Mouse (Mus musculus): Measurements from ENCODE around the gene Ccne1.

The Ccne1 gene

GRCm38 (mm10) chr7:38094353-38094752 is 13.0 kb downstream of the Ccne1 start:
- no peak for DNase-seq (ENCODE audit: low spot score)

- no peak for DNase-seq (ENCODE audit: low spot score)
Measured at GRCm38 (mm10) chr7:38093101-38093500, 14.2 kb downstream of the Ccne1 start.

DNA sequence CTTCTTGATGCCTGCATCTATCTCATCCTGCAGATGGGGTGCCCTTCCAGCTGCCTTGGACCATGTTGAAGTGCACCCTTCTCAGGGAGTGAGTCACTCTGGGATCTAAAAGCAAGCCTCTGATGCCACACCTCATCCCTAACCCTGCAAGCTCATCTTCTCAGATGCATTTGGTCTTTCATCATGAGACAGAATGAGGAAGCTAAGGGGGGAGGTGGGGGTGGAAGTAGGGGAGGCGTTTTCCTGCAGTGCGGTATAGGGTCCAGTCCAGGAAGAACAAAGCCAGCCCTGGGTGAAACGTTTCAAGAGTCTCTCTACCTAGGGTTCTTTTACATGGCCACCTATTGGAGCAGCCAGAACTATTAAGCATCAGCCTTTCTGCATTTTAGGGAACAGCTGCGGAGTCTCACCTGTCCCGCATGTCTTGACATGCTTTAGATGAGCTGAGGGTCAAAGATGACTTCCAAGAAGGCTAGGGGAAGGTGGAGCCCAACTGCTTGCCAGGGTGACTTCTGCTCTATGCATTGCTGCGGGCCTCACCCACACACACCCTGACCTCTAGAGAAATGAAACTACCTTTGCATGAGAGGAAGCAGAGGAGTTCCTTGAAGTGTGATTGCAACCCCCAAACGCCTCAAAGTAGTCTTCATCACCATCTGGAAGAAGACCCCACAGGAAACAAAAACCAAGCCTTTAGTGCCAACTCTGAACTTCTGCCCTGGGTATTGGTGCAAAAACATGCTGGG is 17.2 kb downstream of the Ccne1 start:
- DNase-seq (ENCODE audit: low spot score), result no peak

DNA sequence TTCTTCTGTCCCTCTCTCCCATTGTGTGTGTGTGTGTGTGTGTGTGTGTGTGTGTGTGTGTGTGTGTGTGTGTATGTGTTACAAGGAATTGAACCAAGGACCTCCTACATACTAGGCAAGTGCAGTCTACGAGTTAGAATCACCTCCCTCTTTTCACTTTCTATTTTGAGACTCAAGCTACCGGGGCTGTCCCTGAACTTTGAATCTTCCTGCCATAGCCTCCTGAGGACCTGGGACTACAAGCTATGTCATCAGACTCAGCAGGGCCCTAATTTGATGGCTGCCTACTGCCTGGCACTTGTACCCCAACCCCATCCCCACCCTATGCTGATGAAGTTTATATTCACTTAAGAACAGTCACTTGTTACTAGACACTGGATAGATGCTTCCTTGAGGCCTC is 18.9 kb downstream of the Ccne1 start:
- DNase-seq (ENCODE audit: low spot score), result no peak

- DNase-seq (ENCODE audit: low spot score), result no peak
Measured at GRCm38 (mm10) chr7:38087856-38088255, 19.5 kb downstream of the Ccne1 start.

GRCm38 (mm10) chr7:38086401-38086800 is 20.9 kb downstream of the Ccne1 start:
- no peak for DNase-seq (ENCODE audit: low spot score)

DNA sequence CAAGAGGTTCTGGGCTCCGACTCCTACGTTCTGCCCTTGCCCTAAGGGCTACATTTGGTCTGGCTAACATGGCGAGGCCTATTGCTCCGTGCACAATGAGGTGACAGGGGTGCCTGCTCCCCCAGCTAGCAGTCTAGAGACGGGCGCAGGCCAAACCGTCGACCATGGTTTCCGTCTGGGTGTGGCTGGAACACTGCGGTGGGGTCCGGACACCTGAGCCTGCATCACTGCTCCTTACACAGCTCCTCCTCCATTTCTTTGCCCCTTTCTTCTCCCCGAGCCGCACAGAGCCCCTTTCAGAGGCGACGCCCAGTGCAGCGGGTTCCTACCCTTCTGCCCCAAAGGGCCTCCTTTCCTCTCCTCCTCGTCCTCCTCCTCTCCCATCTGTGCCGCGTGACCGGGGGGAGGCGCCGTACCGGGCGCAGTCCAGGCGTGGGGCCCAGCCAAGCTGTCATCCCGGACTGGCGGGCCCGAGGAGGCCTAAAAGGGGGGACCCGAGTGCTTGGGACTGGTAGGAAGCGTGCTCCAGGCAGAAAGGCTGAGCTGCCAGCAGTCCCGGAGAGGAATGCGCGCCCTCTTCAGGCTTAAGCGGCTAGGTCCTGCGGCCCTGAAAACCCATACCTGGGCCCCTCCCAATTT is 21.6 kb downstream of the Ccne1 start:
- peak; percentile 23 for DNase-seq (ENCODE audit: low spot score)

DNA sequence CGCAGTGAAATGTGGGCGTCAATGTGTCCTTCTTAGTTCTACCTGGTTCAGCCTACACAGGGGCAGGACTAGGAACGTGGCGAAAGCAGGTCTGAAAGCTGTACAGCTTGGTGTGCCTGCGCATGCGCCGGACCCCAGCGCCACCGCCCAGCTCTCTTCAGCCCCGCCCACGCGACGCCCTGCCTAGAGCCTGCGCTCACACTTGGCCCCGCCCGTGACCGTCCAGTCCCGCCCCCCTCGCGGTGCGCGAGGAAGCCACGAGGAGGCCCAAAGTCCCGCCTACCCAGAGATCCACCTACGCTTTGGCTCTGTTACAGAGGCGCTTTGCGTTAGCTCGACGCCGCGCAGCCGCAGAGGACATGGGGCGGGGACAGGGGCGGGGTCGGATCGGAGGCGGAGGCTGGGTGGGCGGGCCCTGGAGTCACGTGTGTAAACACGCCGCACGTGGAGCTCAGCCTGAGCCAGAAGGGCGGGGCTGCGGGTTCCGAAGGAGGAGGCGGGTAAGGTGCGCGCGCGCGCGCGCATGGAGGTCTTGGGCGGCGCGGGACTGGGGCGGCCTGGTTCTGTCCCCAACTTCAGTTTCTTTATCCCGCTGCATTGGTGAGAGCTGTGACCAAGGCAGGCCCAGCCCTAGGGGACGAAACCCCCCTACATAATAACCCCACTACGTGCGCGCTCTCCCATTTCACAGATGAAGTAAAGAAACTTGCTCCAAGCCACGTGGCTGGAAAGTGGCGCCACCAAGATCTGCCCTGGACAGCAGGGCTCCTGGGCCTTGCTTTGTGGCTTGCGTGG is 22.4 kb downstream of the Ccne1 start:
- peak; percentile 99 for DNase-seq (ENCODE audit: low spot score)

GRCm38 (mm10) chr7:38082971-38083370 is 24.4 kb downstream of the Ccne1 start:
- DNase-seq (ENCODE audit: low spot score), result no peak

DNA sequence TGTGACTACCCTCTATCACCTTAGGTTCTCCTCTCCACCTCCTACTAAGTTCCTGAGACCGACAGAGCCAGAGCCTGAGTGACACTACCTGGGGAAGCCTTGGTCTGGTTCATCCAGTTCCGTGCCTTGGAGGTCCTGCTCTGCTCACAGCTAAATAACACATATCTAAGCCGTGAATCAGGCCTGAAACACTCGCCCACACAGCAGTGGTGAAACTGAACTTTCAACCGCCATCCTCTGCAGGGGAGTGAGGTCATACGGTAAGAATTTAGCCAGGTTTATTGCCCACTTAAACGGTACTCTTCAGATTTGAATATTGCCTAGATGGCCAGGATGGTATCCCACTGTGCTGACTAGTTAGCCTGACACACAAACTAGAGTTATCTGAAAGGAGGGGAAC is 30.1 kb downstream of the Ccne1 start:
- no peak for DNase-seq (ENCODE audit: low spot score)

- no peak for DNase-seq (ENCODE audit: low spot score)
Measured at GRCm38 (mm10) chr7:38075487-38075886, 31.8 kb downstream of the Ccne1 start.

GRCm38 (mm10) chr7:38074920-38075319 is 32.4 kb downstream of the Ccne1 start:
- no peak for DNase-seq (ENCODE audit: low spot score)

- DNase-seq (ENCODE audit: low spot score), result no peak
Measured at GRCm38 (mm10) chr7:38074514-38074913, 32.8 kb downstream of the Ccne1 start.

- no peak for DNase-seq (ENCODE audit: low spot score)
Measured at GRCm38 (mm10) chr7:38073782-38074181, 33.6 kb downstream of the Ccne1 start.

GRCm38 (mm10) chr7:38071065-38071464 is 36.3 kb downstream of the Ccne1 start:
- no peak for DNase-seq (ENCODE audit: low spot score)

DNA sequence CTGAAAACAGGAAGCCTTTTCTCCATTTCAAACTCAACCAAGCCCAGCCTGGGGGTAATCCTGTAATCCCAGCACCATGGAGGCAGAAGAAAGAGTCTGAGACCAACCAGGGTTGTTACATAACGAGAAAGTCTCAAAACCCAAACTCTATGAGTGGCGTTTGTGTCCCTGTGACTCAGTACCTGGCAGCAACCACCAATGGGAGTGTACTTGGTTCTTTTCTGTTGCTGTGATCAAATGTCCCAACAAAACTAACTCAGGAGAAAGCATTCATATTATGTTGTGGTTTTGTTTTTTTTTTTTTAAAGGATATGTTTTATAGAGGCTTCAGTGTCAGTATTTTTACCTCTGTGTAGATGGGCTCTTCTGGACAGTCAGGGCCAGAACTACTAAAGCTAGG is 36.7 kb downstream of the Ccne1 start:
- no peak for DNase-seq (ENCODE audit: low spot score)

- DNase-seq (ENCODE audit: low spot score), result no peak
Measured at GRCm38 (mm10) chr7:38064431-38064830, 42.9 kb downstream of the Ccne1 start.

DNA sequence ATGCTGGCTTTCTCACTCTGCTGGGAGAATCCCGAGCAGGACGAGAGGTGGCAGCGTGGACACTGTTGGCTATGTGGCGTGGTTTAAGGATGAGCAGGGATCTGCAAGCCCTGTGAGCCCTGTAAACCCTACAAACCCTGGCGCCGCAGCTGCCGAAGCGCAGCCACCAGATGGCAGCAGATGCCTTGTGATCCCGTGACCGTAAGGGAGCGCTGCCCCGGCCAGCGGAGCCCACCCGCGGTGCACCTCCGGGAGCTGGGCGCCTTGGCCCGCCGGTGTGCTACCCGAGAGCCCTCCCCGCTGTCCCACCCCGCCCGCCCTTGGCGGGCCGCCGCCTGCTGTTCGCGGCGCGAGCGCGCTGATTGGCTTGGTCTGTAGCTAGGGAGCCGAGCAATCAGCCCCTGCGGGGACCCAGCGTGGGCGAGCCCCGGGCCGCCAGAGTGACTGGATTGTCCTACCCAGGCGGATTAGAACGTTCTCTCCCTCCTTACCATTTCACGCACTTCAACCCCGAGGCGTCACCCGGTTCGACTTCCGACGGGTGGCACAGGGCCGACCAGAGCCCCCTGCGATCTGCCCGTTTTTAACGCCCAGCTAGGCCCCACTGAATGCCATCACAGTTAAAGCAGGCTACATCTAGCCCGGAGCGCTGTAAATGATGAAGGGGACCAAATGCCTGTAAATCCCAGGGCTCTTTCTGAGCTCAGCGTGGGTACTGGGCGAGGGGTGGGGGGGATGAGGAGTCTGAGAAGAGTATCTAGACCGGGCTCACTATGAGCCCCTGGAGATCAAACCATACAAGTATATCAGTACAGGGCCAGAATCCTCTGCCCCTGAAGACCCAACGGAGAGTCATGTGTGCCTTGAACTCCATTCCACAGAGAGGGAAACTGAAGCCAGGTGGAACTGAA is 46.0 kb downstream of the Ccne1 start:
- peak; percentile 80 for DNase-seq (ENCODE audit: low spot score)

DNA sequence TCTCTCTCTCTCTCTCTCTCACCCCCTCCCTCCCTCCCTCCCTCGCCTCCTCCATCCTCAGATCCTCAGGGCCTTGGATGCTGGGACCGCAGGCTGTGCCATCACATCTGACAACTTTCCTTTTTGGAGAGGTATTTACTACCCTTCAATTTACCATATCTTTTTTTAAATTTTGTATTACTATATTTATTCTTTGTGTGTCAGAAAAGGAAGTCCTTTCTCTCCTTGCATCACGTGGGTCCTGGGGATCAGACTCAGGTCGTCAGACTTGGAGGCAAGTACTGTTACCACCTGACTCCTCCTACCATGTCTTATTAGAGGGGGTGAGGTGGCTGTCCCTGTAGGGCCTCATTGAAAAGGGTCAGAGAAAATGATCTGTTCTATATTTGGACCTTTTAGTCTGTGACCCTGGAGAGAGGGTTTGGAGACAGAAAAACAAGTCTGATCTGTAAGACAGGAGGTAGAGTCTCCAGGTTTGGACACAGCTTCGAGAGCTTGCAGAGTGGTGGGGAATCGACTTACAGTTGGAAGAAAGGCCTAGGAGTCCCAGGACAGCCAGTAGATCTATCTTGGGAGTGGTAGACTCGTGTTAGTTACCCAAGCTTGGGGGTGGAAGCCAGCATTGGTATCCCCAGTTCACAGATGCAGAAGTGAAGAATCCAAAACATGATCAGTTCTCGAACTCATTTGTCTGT is 47.6 kb downstream of the Ccne1 start:
- no peak for DNase-seq (ENCODE audit: low spot score)

DNA sequence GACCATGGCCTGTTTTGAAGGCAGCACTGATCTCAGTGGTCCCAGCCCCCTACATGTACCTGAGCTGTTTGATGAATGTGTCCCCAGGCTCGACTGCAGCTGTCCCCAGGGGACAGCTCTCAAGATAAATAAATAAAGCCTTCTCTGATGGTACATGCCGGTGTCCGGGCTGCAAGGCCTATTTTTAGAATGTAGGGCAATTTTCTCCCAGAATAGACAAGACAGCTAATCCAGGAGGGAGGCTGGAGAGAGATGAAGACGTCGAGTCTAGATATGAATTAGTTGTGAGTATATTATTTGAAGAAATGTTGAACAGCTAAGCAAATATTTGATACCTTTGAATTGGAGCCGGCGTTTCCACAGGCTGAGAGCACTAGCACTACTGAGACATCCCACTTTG is 48.2 kb downstream of the Ccne1 start:
- no peak for DNase-seq (ENCODE audit: low spot score)

DNA sequence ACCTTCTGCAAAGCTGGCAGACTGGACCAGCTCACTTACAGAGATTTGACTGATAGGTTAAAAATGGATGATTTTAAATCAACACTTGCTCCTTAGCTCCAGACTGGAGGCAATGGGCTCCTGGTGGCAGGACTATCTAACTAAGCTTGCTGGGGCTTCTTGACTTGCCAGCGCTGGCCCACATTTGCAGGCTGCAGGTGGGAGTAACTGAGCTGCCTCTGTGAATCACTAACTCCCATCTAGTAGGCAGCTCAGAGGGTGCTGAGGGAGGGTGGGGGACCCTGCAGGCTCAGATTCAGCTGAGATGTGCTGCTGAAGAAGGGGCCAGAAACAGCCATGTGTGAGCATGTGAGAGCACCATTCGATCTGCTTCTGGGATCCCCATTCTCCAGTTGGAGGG is 51.3 kb downstream of the Ccne1 start:
- no peak for DNase-seq (ENCODE audit: low spot score)

Measured in ovary, adult 18-20 months (tissue).